Mouse (Mus musculus) cerebellum, adult 2 months (tissue): ENCODE results near the gene Prkce. TPM values are rescaled to one million over a fixed set of nuclear protein-coding genes. Genes with fewer than 3 reads are reported as not detected.

ENCODE experiments used
- DNase-seq, 2 experiments: peaks; one replicate each; pipeline ENCODE4 v3.0.0; 2021
- H3K27ac ChIP-seq: fragments of 200-500 bp; 2 replicates; pipeline ENCODE4 v1.5.1; 2012; ENCODE audit warnings: low read length, control low read depth, inconsistent platforms; ENCODE audit not compliant: insufficient read depth
- H3K27me3 ChIP-seq: fragments of 200-500 bp; 2 replicates; pipeline ENCODE4 v1.6.1; 2012; ENCODE audit warnings: inconsistent platforms, mild to moderate bottlenecking, low read length, moderate library complexity; ENCODE audit not compliant: control insufficient read depth, insufficient read depth
- H3K4me1 ChIP-seq: fragments of 200-500 bp; 2 replicates; pipeline ENCODE4 v1.6.1; 2011; ENCODE audit warnings: low read length; ENCODE audit not compliant: control insufficient read depth, insufficient read depth
- H3K4me3 ChIP-seq: fragments of 200-500 bp; replicated peaks from 2 replicates; pipeline ENCODE3; 2011; ENCODE audit warnings: mild to moderate bottlenecking, low read depth, low read length, control low read depth; ENCODE audit not compliant: insufficient read depth
- CTCF ChIP-seq: fragments of 200-500 bp; IDR thresholded peaks from 2 replicates; pipeline ENCODE4 v1.5.1; 2011; ENCODE audit warnings: low read depth, mild to moderate bottlenecking, control low read depth, low read length, moderate library complexity, borderline replicate concordance; ENCODE audit not compliant: insufficient read depth
- POLR2A ChIP-seq: fragments of 200-500 bp; IDR thresholded peaks from 2 replicates; pipeline ENCODE4 v1.6.1; 2011; ENCODE audit warnings: low read length, control low read depth, borderline replicate concordance; ENCODE audit not compliant: insufficient read depth
- WGBS: fragments of 180-500 bp; shearing (Covaris S2); methylation state at CpG from one replicate; pipeline ENCODE4 v1.1.7; 2018; 5-methylcytosine and 5-hydroxymethylcytosine counted together
- polyA plus RNA-seq: library from polyadenylated mRNA; depleted of rRNA; stranded (reverse); fragments of >200 nt; gene quantifications from 2 replicates; pipeline ENCODE4 v1.2.3, GENCODE M21; 2012

Prkce gene
- polyA plus RNA-seq, 1 experiment: 53.7 TPM

- no peaks in the 10 kb centered on the region for H3K27me3 ChIP-seq
- no peak for DNase-seq
- no peak for TF ChIP-seq POLR2A
- H3K4me3 ChIP-seq: no peak overlapping the region
- peaks cover 3% of the 10 kb centered on the region; the same call in 1 of the 2 replicates for H3K4me1 ChIP-seq
- no peak overlapping the region for H3K27ac ChIP-seq
- WGBS: 89% methylated on average over 13 of the region's 13 CpGs
Measured at GRCm38 (mm10) chr17:86615592-86616291, 448.2 kb downstream of the Prkce start.

GRCm38 (mm10) chr17:86617570-86618237 is 450.1 kb downstream of the Prkce start:
- 48% methylated on average over 3 of the region's 3 CpGs for WGBS
- peak in 1 of 2 experiments; percentile 8 for DNase-seq
- Histone ChIP-seq H3K27ac (no peak overlapping the region), H3K4me1 (peaks cover 3% of the 10 kb centered on the region; the same call in 1 of the 2 replicates), H3K4me3 (no peak overlapping the region), H3K27me3 (no peaks in the 10 kb centered on the region)
- TF ChIP-seq POLR2A (no peak), CTCF (no peak)

- DNase-seq: no peak
- peaks cover 3% of the 10 kb centered on the region; the same call in 1 of the 2 replicates for H3K4me1 ChIP-seq
- TF ChIP-seq POLR2A (no peak), CTCF (no peak)
- 33% methylated on average over 4 of the region's 4 CpGs for WGBS
- no peak overlapping the region for H3K4me3 ChIP-seq
- no peaks in the 10 kb centered on the region for H3K27me3 ChIP-seq
- H3K27ac ChIP-seq: no peak overlapping the region
Measured at GRCm38 (mm10) chr17:86618431-86618861, 450.9 kb downstream of the Prkce start.

GRCm38 (mm10) chr17:86622862-86623261 is 455.3 kb downstream of the Prkce start:
- DNase-seq: no peak
- 88% methylated on average over 3 of the region's 3 CpGs for WGBS
- Histone ChIP-seq H3K4me3 (no peak overlapping the region), H3K27ac (no peak overlapping the region), H3K27me3 (no peaks in the 10 kb centered on the region), H3K4me1 (peaks cover 1% of the 10 kb centered on the region; the same call in 1 of the 2 replicates)
- TF ChIP-seq CTCF (no peak), POLR2A (no peak)

- 90% methylated on average over 6 of the region's 6 CpGs for WGBS
- H3K4me1 ChIP-seq: no peaks in the 10 kb centered on the region; the same call in 1 of the 2 replicates
- H3K27me3 ChIP-seq: no peaks in the 10 kb centered on the region
- no peak for TF ChIP-seq POLR2A
- TF ChIP-seq CTCF: no peak
- H3K4me3 ChIP-seq: no peak overlapping the region
- H3K27ac ChIP-seq: no peak overlapping the region
- DNase-seq: no peak
Measured at GRCm38 (mm10) chr17:86626523-86626922, 458.9 kb downstream of the Prkce start.

- H3K27ac ChIP-seq: no peak overlapping the region
- no peaks in the 10 kb centered on the region for H3K27me3 ChIP-seq
- WGBS: 22% methylated on average over 4 of the region's 4 CpGs
- H3K4me3 ChIP-seq: no peak overlapping the region
- TF ChIP-seq POLR2A (no peak), CTCF (no peak)
- H3K4me1 ChIP-seq: no peaks in the 10 kb centered on the region; the same call in 1 of the 2 replicates
- peak in 1 of 2 experiments; percentile 18 for DNase-seq
Measured at GRCm38 (mm10) chr17:86633131-86633530, 465.5 kb downstream of the Prkce start.

GRCm38 (mm10) chr17:86637311-86637710 is 469.7 kb downstream of the Prkce start:
- H3K27me3 ChIP-seq: no peaks in the 10 kb centered on the region
- TF ChIP-seq CTCF (no peak), POLR2A (no peak)
- 87% methylated on average over 1 of the region's 1 CpGs for WGBS
- peak; percentile 23 to 32 for DNase-seq
- no peak overlapping the region for H3K4me3 ChIP-seq
- H3K4me1 ChIP-seq: no peaks in the 10 kb centered on the region
- no peak overlapping the region for H3K27ac ChIP-seq

- Histone ChIP-seq H3K4me1 (no peaks in the 10 kb centered on the region), H3K4me3 (no peak overlapping the region), H3K27me3 (no peaks in the 10 kb centered on the region), H3K27ac (no peak overlapping the region)
- WGBS: 21% methylated on average over 3 of the region's 3 CpGs
- TF ChIP-seq CTCF (no peak), POLR2A (no peak)
- no peak for DNase-seq
Measured at GRCm38 (mm10) chr17:86639279-86639678, 471.7 kb downstream of the Prkce start.
